Mouse (Mus musculus): ENCODE data around the gene Raet1e.
"Not testable (repeated sequence)": the region's sequence is repeated elsewhere in the genome, so short reads cannot be mapped to it uniquely, and the experiment has no call there.

Raet1e gene

DNA sequence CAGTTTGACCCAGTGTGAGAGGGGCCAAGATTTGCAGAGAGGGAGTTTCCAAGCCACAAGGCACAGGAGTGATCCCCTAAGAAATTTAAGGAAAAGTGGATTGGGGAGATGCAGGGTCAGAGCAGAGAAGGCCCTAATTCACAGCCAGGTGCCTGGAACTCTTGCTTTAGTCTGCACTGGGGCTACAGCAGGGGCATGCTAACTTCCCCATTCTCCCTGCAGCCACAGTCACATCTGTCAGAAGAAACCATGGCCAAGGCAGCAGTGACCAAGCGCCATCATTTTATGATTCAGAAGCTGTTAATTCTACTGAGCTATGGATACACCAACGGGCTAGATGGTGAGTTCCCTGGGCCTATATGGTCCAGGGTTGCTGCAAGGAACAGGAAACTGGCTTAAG, 204.1 kb downstream of the Raet1e start:
- DNase-seq (ENCODE audit: low spot score) = not testable (repeated sequence)

DNA sequence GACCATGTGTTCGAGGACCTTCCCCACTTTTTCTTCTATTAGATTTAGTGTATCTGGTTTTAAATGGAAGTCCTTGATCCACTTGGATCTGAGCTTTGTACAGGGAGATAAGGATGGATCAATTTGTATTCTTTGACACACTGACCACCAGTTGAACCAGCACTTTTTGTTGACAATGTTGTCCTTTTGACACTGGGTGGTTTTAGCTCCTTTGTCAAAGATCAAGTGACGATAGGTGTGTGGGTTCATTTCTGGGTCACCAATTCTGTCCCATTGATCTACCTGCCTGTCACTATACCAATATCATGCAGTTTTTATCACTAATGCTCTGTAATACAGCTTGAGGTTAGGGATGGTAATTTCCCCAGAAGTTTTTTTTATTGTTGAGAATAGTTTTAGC, 206.5 kb downstream of the Raet1e start:
- not testable (repeated sequence) for DNase-seq (ENCODE audit: low spot score)

GRCm38 (mm10) chr10:22381226-22381625, 222.9 kb downstream of the Raet1e start:
- DNase-seq (ENCODE audit: low spot score) = not testable (repeated sequence)

DNA sequence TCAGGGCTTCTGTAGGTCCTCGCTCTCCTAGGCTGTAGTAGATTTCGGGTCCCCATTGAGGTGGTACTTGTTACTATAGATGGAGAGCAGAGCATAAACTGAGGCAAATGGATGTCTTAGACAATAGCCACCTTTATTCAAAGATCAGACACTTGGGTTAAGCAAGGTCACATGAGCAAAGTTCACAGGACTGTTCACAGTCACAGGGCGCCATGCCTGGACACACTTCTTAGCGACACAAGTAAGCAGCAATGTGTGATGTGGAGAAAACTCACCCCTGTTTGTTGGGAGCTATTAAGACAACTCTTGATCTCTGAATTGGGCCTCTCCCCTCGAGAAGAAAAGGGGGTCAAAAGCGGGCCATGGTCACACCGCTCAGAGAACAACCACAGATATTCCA, 231.8 kb downstream of the Raet1e start:
- DNase-seq (ENCODE audit: low spot score) = not testable (repeated sequence)

DNA sequence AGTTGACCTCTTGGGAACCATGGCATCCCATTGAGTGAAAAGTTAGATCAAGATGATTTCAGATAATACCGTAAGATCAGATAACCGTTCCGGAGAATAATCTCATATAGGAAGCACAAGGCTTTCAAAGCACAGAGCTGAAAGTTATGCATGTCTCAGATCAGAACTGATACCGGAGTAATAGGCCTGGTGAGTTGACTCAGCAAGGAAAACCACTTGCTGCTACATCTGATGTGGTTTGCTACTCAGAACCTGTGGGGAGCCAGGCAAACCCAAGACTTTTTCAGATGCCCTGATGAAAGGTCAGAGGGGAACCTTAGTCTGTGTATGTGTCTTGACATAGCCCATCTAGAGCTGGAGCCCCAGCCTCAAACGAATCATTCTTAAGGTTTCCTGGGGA, 233.2 kb downstream of the Raet1e start:
- not testable (repeated sequence) for DNase-seq (ENCODE audit: low spot score)

GRCm38 (mm10) chr10:22393028-22393824, 234.9 kb downstream of the Raet1e start:
- DNase-seq (ENCODE audit: low spot score) = not testable (repeated sequence)

DNA sequence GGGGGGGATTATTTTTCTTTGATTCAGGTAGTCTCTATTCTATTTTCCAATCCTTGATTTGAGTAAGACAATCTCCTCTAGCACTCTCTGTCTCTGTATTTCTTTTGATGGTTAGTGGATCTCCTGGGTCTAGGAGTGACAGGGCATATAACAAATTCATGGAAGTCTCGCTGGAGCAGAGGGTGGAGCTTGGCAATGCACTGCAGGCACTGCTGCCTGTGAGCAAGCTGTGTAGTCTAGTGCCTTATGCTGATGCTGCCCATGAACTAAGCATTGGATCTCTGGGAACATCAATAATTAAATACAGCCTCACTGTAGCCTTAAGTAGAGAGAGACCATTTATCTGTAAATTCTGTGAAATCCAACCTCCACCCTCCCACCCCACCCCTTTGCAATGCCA, 238.3 kb downstream of the Raet1e start:
- DNase-seq (ENCODE audit: low spot score) = not testable (repeated sequence)

- DNase-seq (ENCODE audit: low spot score) = not testable (repeated sequence)
These were observed 244.0 kb downstream of the Raet1e start for GRCm38 (mm10) chr10:22402225-22402917.

DNA sequence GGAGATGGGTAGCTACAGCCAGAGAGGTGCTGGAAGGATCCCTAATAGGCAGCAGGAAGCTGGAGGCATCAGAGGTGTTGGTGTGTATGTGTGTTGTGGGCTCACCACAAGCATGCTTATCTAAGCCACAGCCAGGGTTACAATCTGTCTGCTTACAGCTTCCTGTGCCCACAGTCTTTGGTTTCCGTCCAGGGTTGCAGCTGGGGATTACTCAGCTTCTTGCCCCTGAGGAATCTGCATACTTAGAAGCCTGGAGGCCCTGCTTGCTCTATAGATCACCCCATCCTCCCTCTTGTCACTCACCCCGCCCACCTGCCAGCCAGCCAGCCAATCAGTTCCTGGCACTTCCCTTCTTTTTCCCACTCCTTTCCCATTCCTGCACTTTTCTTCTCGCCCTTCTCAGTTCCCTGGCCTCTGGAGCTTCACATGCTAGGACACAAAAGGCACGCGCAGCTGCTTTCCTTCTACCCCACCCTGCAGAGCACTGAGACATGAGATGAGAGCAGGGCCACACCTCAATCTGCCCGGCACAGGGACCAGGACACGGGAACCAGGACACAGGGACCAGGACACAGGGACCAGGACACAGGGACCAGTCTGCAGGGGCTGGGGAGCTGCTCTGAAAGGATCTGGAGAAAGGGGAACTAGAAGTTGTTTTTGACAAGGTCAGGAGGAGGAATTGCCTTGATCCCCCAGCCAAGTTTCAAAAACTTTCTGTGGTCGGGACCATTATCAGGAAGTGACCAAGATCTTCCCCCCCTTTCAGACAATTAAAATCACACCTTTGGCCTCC, 255.5 kb downstream of the Raet1e start:
- DNase-seq (ENCODE audit: low spot score) = not testable (repeated sequence)

Measured in spleen, adult 12 weeks (tissue).